Mouse (Mus musculus) right cerebral cortex, postnatal 10 days (tissue): Measurements from ENCODE around the gene Abhd17c.
A peak's percentile ranks its signal among the peaks of the same experiment; 100 is the strongest.

Source experiments
- DNase-seq, 2 experiments: peaks; one replicate each; pipeline ENCODE4 v3.0.0; 2021; ENCODE audit warnings: low spot score in 2 of 2

Abhd17c gene

GRCm38 (mm10) chr7:84077257-84078013, 74.3 kb downstream of the Abhd17c start:
- no peak for DNase-seq

DNA sequence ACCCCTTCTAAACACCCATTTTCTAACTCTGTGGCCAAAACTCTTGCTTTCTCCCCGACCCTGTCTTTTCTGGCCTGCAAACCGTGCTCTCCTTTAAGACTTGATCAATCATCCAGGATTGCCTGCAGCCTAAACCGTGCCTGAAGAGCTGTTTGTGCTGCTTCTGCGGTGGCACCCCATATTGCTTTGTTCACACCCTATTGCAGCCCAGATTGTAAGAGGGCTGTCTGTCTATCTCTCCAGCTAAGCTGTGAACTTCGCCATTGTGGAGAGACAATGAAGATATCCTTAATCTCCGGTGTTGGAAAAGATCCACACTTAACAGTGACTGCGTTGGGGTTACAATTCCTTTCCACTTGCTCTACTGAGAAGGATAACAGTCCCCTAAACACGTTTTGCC, 77.4 kb downstream of the Abhd17c start:
- no peak for DNase-seq

DNA sequence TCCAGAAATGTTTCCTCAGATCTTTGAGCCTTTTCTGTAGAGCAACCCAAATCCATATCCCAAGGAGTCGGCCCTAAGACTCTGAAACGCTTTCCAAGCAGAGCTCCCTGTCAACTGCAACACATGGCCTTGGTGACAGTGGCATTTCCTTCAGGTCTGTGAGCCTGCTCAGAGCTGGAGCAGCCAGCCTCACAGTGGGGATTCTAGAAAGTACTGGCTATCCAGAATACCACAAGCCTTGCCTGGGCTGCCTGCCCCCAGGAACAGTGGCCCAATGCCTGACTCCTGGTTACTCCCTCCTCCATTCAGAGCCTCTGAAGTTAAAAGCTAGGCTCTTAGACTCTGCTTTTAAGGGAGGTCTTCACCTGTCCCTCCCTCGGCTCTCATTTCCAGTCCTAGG, 77.8 kb downstream of the Abhd17c start:
- DNase-seq: no peak

DNA sequence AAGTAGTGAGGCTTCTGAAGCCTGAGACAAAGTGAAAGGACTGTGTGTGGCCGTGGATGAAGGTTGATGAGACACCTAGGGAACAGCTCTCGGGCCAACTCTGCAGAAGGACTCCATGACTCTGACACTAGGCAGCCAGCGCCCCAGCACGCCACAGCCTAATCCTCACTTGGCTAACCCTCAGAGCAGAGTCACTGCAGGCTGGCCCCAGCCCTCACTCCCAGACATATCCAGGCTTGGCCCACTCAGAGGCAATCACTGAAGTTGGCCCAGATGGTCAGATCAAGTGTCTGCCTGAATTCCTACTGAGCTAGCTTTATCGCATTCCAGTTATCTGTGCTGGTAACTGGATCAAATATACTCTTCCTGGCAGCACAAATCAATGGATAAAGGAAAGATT, 82.8 kb downstream of the Abhd17c start:
- no peak for DNase-seq

- DNase-seq: peak in 1 of 2 experiments; percentile 36
Observed at GRCm38 (mm10) chr7:84059799-84060198, 91.9 kb downstream of the Abhd17c start.
